Mouse (Mus musculus): ENCODE data around the gene Wdr63. TPM values are rescaled to one million over a fixed set of nuclear protein-coding genes. Genes with fewer than 3 reads are reported as not detected.

Wdr63 gene
- polyA plus RNA-seq, 1 experiment, result not detected

DNA sequence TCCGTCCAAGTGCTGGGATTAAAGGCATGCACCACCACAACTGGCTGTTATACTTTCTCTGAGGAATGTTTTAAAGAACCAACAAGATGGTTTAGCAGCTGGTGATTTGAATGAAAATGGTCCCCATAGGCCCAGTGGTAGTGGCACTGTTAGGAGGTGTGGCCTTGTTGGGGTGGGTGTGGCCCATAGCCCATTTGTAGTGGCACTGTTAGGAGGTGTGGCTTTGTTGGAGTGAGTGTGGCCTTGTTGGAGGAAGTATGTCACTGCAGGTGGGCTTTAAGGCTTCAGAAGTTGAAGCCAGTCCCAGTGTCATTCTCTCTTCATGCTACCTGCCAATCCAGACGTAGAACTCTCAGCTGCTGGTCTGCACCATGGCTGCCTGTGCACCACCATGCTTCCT, 79.5 kb downstream of the Wdr63 start:
- no peak overlapping the region for H3K4me3 ChIP-seq (replicated peaks; ENCODE audit: control insufficient read depth, low read depth, low read length)
- no peaks in the 10 kb centered on the region; the same call in 1 of the 2 replicates for H3K4me1 ChIP-seq (ENCODE audit: control insufficient read depth, insufficient read depth, low read length)
- no peak overlapping the region for H3K27ac ChIP-seq (ENCODE audit: control insufficient read depth, insufficient read depth, low read depth, low read length, poor library complexity)
- 82% methylated on average over 2 of the region's 2 CpGs for WGBS
- TF ChIP-seq POLR2A (IDR thresholded peaks at IDR 0.05; ENCODE audit: borderline replicate concordance, control insufficient read depth, low read depth, low read length), result no peak
- no peak for TF ChIP-seq CTCF (IDR thresholded peaks at IDR 0.05; ENCODE audit: control insufficient read depth, insufficient read depth, low read length)

DNA sequence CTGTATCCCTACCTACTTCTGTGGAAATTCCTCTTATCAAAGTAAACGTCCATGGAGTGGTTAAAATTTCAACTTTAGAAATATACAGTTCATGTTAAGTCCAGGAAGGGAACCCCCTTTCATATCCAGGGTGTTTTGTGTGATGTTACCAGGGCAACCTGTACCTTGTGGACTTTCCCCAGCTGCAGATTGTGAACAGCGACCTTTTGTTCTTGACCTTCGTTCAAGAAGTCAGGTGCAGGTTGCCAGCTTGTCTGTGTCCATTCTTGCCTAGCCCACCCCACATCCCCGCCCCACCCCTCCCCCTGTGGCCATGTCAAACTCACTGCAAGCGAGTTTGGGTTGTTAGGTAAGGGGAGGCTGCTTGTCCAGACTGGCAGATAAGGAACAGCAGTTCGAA, 80.8 kb downstream of the Wdr63 start:
- Histone ChIP-seq H3K27ac (ENCODE audit: control insufficient read depth, insufficient read depth, low read depth, low read length, poor library complexity) (no peak overlapping the region), H3K4me1 (ENCODE audit: control insufficient read depth, insufficient read depth, low read length) (no peaks in the 10 kb centered on the region; the same call in 1 of the 2 replicates), H3K4me3 (replicated peaks; ENCODE audit: control insufficient read depth, low read depth, low read length) (no peak overlapping the region)
- no peak for TF ChIP-seq CTCF (IDR thresholded peaks at IDR 0.05; ENCODE audit: control insufficient read depth, insufficient read depth, low read length)
- TF ChIP-seq POLR2A (IDR thresholded peaks at IDR 0.05; ENCODE audit: borderline replicate concordance, control insufficient read depth, low read depth, low read length), result no peak
- WGBS, result 70% methylated on average over 6 of the region's 6 CpGs

DNA sequence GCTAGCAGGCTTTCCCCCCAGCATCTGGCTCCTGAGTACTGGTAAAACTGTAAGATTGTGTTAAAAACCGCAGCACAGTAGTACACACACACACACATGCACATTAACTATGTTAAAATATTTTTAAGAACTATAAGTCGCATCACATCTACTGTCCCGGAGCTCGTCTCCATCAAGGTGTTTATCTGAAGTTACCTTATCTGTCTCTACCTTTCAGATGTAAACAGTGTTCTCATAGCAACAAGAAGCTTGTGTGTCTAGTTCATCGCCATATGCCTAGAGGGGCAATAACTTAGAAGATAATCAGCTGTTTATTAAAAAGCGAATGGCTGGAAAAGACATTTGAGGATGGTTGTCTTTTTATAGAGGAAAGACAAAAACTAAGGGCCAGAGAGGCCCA, 82.4 kb downstream of the Wdr63 start:
- 80% methylated on average over 6 of the region's 6 CpGs for WGBS
- Histone ChIP-seq H3K4me1 (ENCODE audit: control insufficient read depth, insufficient read depth, low read length) (no peaks in the 10 kb centered on the region; the same call in 1 of the 2 replicates), H3K4me3 (replicated peaks; ENCODE audit: control insufficient read depth, low read depth, low read length) (no peak overlapping the region), H3K27ac (ENCODE audit: control insufficient read depth, insufficient read depth, low read depth, low read length, poor library complexity) (no peak overlapping the region)
- no peak for TF ChIP-seq CTCF (IDR thresholded peaks at IDR 0.05; ENCODE audit: control insufficient read depth, insufficient read depth, low read length)
- TF ChIP-seq POLR2A (IDR thresholded peaks at IDR 0.05; ENCODE audit: borderline replicate concordance, control insufficient read depth, low read depth, low read length), result no peak

GRCm38 (mm10) chr3:146024746-146025145, 83.2 kb downstream of the Wdr63 start:
- no peak overlapping the region for H3K27ac ChIP-seq (ENCODE audit: control insufficient read depth, insufficient read depth, low read depth, low read length, poor library complexity)
- 86% methylated on average over 7 of the region's 7 CpGs for WGBS
- no peak overlapping the region for H3K4me3 ChIP-seq (replicated peaks; ENCODE audit: control insufficient read depth, low read depth, low read length)
- TF ChIP-seq POLR2A (IDR thresholded peaks at IDR 0.05; ENCODE audit: borderline replicate concordance, control insufficient read depth, low read depth, low read length) (no peak), CTCF (IDR thresholded peaks at IDR 0.05; ENCODE audit: control insufficient read depth, insufficient read depth, low read length) (no peak)
- H3K4me1 ChIP-seq (ENCODE audit: control insufficient read depth, insufficient read depth, low read length), result no peaks in the 10 kb centered on the region; the same call in 1 of the 2 replicates

DNA sequence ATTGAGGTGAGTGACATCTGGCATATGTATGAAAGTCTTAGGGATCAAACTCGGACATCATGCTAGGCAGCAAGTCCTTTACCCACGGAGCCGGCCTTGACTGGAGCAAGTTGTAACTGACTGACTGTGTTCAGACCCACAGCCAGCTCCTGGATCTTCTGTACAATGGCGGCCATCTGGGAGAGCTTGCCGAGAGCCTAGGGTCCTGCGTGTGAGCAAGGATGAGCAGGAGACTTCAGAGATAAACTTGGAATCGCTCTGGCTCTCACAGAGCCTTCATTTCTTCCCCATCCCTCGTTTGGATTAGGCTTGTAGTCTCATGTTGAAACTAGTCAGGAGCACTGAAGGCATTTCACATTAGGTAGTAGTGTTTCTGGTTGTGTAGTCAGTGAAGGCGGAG, 85.7 kb downstream of the Wdr63 start:
- H3K4me1 ChIP-seq (ENCODE audit: control insufficient read depth, insufficient read depth, low read length), result no peaks in the 10 kb centered on the region
- WGBS, result 87% methylated on average over 9 of the region's 9 CpGs
- H3K27ac ChIP-seq (ENCODE audit: control insufficient read depth, insufficient read depth, low read depth, low read length, poor library complexity), result no peak overlapping the region
- no peak for TF ChIP-seq CTCF (IDR thresholded peaks at IDR 0.05; ENCODE audit: control insufficient read depth, insufficient read depth, low read length)
- TF ChIP-seq POLR2A (IDR thresholded peaks at IDR 0.05; ENCODE audit: borderline replicate concordance, control insufficient read depth, low read depth, low read length), result no peak
- no peak overlapping the region for H3K4me3 ChIP-seq (replicated peaks; ENCODE audit: control insufficient read depth, low read depth, low read length)

DNA sequence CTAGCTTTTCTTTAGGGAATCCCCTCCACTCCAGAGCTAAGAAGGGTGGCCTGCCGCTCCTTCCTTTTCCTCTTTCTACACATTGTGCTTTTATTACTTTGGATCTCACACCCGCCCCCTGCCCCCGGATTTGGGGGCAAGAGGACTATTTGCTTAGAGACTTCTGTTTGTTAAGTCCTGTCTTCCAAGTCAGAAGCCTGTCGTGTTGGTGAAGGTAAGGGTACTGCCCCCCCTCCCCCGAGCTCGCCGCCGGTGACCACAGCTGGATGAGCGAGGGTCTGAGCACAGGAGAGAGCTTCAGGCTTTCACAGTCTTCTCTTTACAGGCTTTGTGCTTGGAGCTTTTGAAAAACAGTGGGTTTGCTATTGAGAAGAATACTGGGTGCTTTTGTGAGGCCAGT, 90.4 kb downstream of the Wdr63 start:
- WGBS, result 87% methylated on average over 9 of the region's 9 CpGs
- no peak overlapping the region for H3K27ac ChIP-seq (ENCODE audit: control insufficient read depth, insufficient read depth, low read depth, low read length, poor library complexity)
- H3K4me3 ChIP-seq (replicated peaks; ENCODE audit: control insufficient read depth, low read depth, low read length), result no peak overlapping the region
- H3K4me1 ChIP-seq (ENCODE audit: control insufficient read depth, insufficient read depth, low read length), result no peaks in the 10 kb centered on the region
- TF ChIP-seq POLR2A (IDR thresholded peaks at IDR 0.05; ENCODE audit: borderline replicate concordance, control insufficient read depth, low read depth, low read length), result no peak
- TF ChIP-seq CTCF (IDR thresholded peaks at IDR 0.05; ENCODE audit: control insufficient read depth, insufficient read depth, low read length), result no peak

DNA sequence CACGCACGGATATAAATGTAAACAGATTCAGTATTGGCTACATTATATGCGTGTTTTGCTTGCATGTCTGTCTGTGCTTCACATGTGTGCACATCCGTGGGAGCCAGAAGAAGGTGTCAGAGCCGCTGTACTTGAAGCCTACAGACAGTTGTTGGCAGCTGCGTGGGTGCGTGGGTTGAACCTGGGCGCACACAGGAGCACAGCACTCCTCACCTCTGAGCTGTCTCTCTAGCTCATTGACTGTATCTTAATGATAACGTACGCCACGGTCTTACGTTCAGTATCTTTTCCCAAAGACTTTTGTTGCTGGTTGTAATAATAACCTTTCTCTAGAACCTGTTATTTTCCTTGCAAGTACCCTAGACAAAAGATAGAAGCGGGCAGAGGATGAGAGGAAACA, 91.0 kb downstream of the Wdr63 start:
- 94% methylated on average over 13 of the region's 13 CpGs for WGBS
- H3K27ac ChIP-seq (ENCODE audit: control insufficient read depth, insufficient read depth, low read depth, low read length, poor library complexity), result no peak overlapping the region
- H3K4me1 ChIP-seq (ENCODE audit: control insufficient read depth, insufficient read depth, low read length), result no peaks in the 10 kb centered on the region
- H3K4me3 ChIP-seq (replicated peaks; ENCODE audit: control insufficient read depth, low read depth, low read length), result no peak overlapping the region
- TF ChIP-seq POLR2A (IDR thresholded peaks at IDR 0.05; ENCODE audit: borderline replicate concordance, control insufficient read depth, low read depth, low read length) (no peak), CTCF (IDR thresholded peaks at IDR 0.05; ENCODE audit: control insufficient read depth, insufficient read depth, low read length) (no peak)

GRCm38 (mm10) chr3:146014321-146014720, 93.6 kb downstream of the Wdr63 start:
- 88% methylated on average over 12 of the region's 12 CpGs for WGBS
- Histone ChIP-seq H3K4me3 (replicated peaks; ENCODE audit: control insufficient read depth, low read depth, low read length) (no peak overlapping the region), H3K4me1 (ENCODE audit: control insufficient read depth, insufficient read depth, low read length) (no peaks in the 10 kb centered on the region), H3K27ac (ENCODE audit: control insufficient read depth, insufficient read depth, low read depth, low read length, poor library complexity) (no peak overlapping the region)
- TF ChIP-seq CTCF (IDR thresholded peaks at IDR 0.05; ENCODE audit: control insufficient read depth, insufficient read depth, low read length) (no peak), POLR2A (IDR thresholded peaks at IDR 0.05; ENCODE audit: borderline replicate concordance, control insufficient read depth, low read depth, low read length) (no peak)

- 88% methylated on average over 7 of the region's 7 CpGs for WGBS
- H3K4me3 ChIP-seq (replicated peaks; ENCODE audit: control insufficient read depth, low read depth, low read length), result no peak overlapping the region
Observed at GRCm38 (mm10) chr3:146013490-146013889, 94.4 kb downstream of the Wdr63 start.

More at GRCm38 (mm10) chr3:146013490-146013889, 94.4 kb downstream of the Wdr63 start:
- Histone ChIP-seq H3K27ac (ENCODE audit: control insufficient read depth, insufficient read depth, low read depth, low read length, poor library complexity) (no peak overlapping the region), H3K4me1 (ENCODE audit: control insufficient read depth, insufficient read depth, low read length) (no peaks in the 10 kb centered on the region)
- no peak for TF ChIP-seq CTCF (IDR thresholded peaks at IDR 0.05; ENCODE audit: control insufficient read depth, insufficient read depth, low read length)
- no peak for TF ChIP-seq POLR2A (IDR thresholded peaks at IDR 0.05; ENCODE audit: borderline replicate concordance, control insufficient read depth, low read depth, low read length)
